Mouse (Mus musculus) heart, embryonic 13.5 days (tissue): ENCODE measurements around the gene Dcst2. TPM values are rescaled to one million over a fixed set of nuclear protein-coding genes. Genes with fewer than 3 reads are reported as not detected.

Experiments
- ATAC-seq: fragments of 200-750 bp; cut with Nextera tagmentation; 2 replicates; pipeline ENCODE4 v1.8.0; 2017; ENCODE audit warnings: moderate TSS enrichment; ENCODE audit not compliant: insufficient number of reproducible peaks, low FRiP score, low TSS enrichment; ENCODE audit errors: extremely low read depth
- H3K27ac ChIP-seq: fragments of 300-500 bp; sonication (generic); replicated peaks from 2 replicates; pipeline ENCODE4 v1.5.1; 2015; ENCODE audit warnings: moderate library complexity, mild to moderate bottlenecking, inconsistent platforms
- H3K27me3 ChIP-seq: fragments of 300-500 bp; sonication (generic); replicated peaks from 2 replicates; pipeline ENCODE4 v1.6.1; 2015; ENCODE audit warnings: mild to moderate bottlenecking, inconsistent platforms
- H3K36me3 ChIP-seq: fragments of 300-500 bp; sonication (generic); 2 replicates; pipeline ENCODE4 v1.6.1; 2015; ENCODE audit warnings: mild to moderate bottlenecking, inconsistent platforms
- H3K4me1 ChIP-seq: fragments of 300-500 bp; sonication (generic); 2 replicates; pipeline ENCODE4 v1.6.1; 2015; ENCODE audit warnings: inconsistent platforms
- H3K4me2 ChIP-seq: fragments of 300-500 bp; sonication (generic); 2 replicates; pipeline ENCODE4 v1.6.1; 2015; ENCODE audit warnings: inconsistent platforms, mild to moderate bottlenecking, moderate library complexity
- H3K4me3 ChIP-seq: fragments of 300-500 bp; sonication (generic); 2 replicates; pipeline ENCODE4 v1.5.1; 2015; ENCODE audit warnings: moderate library complexity, mild to moderate bottlenecking, inconsistent platforms
- H3K9ac ChIP-seq: fragments of 300-500 bp; sonication (generic); 2 replicates; pipeline ENCODE4 v1.6.1; 2015; ENCODE audit warnings: inconsistent platforms, mild to moderate bottlenecking, moderate library complexity
- H3K9me3 ChIP-seq: fragments of 300-500 bp; sonication (generic); 2 replicates; pipeline ENCODE4 v1.6.1; 2016; ENCODE audit warnings: inconsistent platforms
- WGBS: fragments of 180-500 bp; shearing (Covaris S2); methylation state at CpG from one replicate; pipeline ENCODE4 v1.1.7; 2015; ENCODE audit warnings: mixed read lengths; 5-methylcytosine and 5-hydroxymethylcytosine counted together
- polyA plus RNA-seq: library from polyadenylated mRNA; unstranded; fragments of >200 nt; fragmentation: Nextera tagmentation; extraction: Ambion mirVana; gene quantifications from 2 replicates; pipeline ENCODE4 v1.2.1, GENCODE M21; 2015

The Dcst2 gene
- polyA plus RNA-seq, 1 experiment from 2014 or later: not detected

- H3K9me3 ChIP-seq: no peaks in the 10 kb centered on the region
- peak overlapping the region; percentile 80 for H3K9ac ChIP-seq
- ATAC-seq: no peak
- H3K36me3 ChIP-seq: no peaks in the 10 kb centered on the region
- H3K27me3 ChIP-seq: peaks cover 84% of the 10 kb centered on the region
- peak overlapping the region; percentile 70 for H3K4me3 ChIP-seq
- no peak overlapping the region for H3K27ac ChIP-seq
- H3K4me2 ChIP-seq: peak overlapping the region; percentile 99
- peaks cover 48% of the 10 kb centered on the region for H3K4me1 ChIP-seq
- under 1% methylated on average over 41 of the region's 41 CpGs for WGBS
Measured at GRCm38 (mm10) chr3:89320581-89321182, 41.1 kb upstream of the Dcst2 start.

- H3K9me3 ChIP-seq: no peaks in the 10 kb centered on the region
- peaks cover 77% of the 10 kb centered on the region for H3K27me3 ChIP-seq
- H3K27ac ChIP-seq: no peak overlapping the region
- H3K4me1 ChIP-seq: peaks cover 40% of the 10 kb centered on the region
- peak overlapping the region; percentile 99 for H3K4me2 ChIP-seq
- peak overlapping the region; percentile 80 for H3K9ac ChIP-seq
- H3K4me3 ChIP-seq: peak overlapping the region; percentile 70
- H3K36me3 ChIP-seq: no peaks in the 10 kb centered on the region
- WGBS: under 1% methylated on average over 64 of the region's 66 CpGs
- ATAC-seq: no peak
Measured at GRCm38 (mm10) chr3:89321183-89322130, 40.3 kb upstream of the Dcst2 start.

GRCm38 (mm10) chr3:89322131-89322500 is 39.7 kb upstream of the Dcst2 start:
- peak overlapping the region; percentile 80 for H3K9ac ChIP-seq
- peaks cover 72% of the 10 kb centered on the region for H3K27me3 ChIP-seq
- ATAC-seq: no peak
- peaks cover 38% of the 10 kb centered on the region for H3K4me1 ChIP-seq
- no peaks in the 10 kb centered on the region for H3K9me3 ChIP-seq
- H3K27ac ChIP-seq: no peak overlapping the region
- 1% methylated on average over 14 of the region's 14 CpGs for WGBS
- H3K36me3 ChIP-seq: no peaks in the 10 kb centered on the region
- peak overlapping the region; percentile 70 for H3K4me3 ChIP-seq
- H3K4me2 ChIP-seq: peak overlapping the region; percentile 99

GRCm38 (mm10) chr3:89322514-89323165 is 39.1 kb upstream of the Dcst2 start, which contains the start of gene Efna3:
Gene Efna3, minus strand, starts transcription at chr3:89322965.
- H3K9me3 ChIP-seq: no peaks in the 10 kb centered on the region
- no peaks in the 10 kb centered on the region for H3K36me3 ChIP-seq
- H3K4me2 ChIP-seq: peak within 1 kb of the TSS; percentile 99
- peak within 1 kb of the TSS; percentile 80 for H3K9ac ChIP-seq
- peak; percentile 28; the same call in 1 of the 2 replicates for ATAC-seq
- peaks cover 71% of the 10 kb centered on the region for H3K27me3 ChIP-seq
- peaks cover 38% of the 10 kb centered on the region for H3K4me1 ChIP-seq
- WGBS: under 1% methylated on average over 50 of the region's 53 CpGs
- peak within 1 kb of the TSS; percentile 70 for H3K4me3 ChIP-seq
- no peak within 1 kb of the TSS for H3K27ac ChIP-seq

GRCm38 (mm10) chr3:89325882-89326281 is 35.9 kb upstream of the Dcst2 start:
- H3K27me3 ChIP-seq: peaks cover 63% of the 10 kb centered on the region
- 79% methylated on average over 8 of the region's 8 CpGs for WGBS

GRCm38 (mm10) chr3:89327371-89327870 is 34.4 kb upstream of the Dcst2 start:
- no peak overlapping the region for H3K4me3 ChIP-seq
- no peaks in the 10 kb centered on the region for H3K9me3 ChIP-seq
- WGBS: 61% methylated on average over 9 of the region's 9 CpGs
- H3K27ac ChIP-seq: no peak overlapping the region
- peaks cover 59% of the 10 kb centered on the region for H3K27me3 ChIP-seq
- no peak overlapping the region for H3K4me2 ChIP-seq
- no peaks in the 10 kb centered on the region for H3K36me3 ChIP-seq
- no peak for ATAC-seq
- H3K9ac ChIP-seq: no peak overlapping the region
- peaks cover 18% of the 10 kb centered on the region for H3K4me1 ChIP-seq

More at GRCm38 (mm10) chr3:89325882-89326281, 35.9 kb upstream of the Dcst2 start:
- no peaks in the 10 kb centered on the region for H3K36me3 ChIP-seq
- no peaks in the 10 kb centered on the region for H3K9me3 ChIP-seq
- H3K9ac ChIP-seq: no peak overlapping the region
- no peak for ATAC-seq
- no peak overlapping the region for H3K4me2 ChIP-seq
- H3K4me3 ChIP-seq: no peak overlapping the region
- peaks cover 30% of the 10 kb centered on the region for H3K4me1 ChIP-seq
- H3K27ac ChIP-seq: no peak overlapping the region

GRCm38 (mm10) chr3:89328623-89329022 is 33.2 kb upstream of the Dcst2 start:
- ATAC-seq: no peak; the same call in 1 of the 2 replicates
- H3K9me3 ChIP-seq: no peaks in the 10 kb centered on the region
- no peak overlapping the region for H3K9ac ChIP-seq
- H3K27me3 ChIP-seq: peaks cover 47% of the 10 kb centered on the region
- no peak overlapping the region for H3K4me3 ChIP-seq
- H3K27ac ChIP-seq: no peak overlapping the region
- peaks cover 9% of the 10 kb centered on the region for H3K36me3 ChIP-seq
- no peak overlapping the region for H3K4me2 ChIP-seq
- peaks cover 22% of the 10 kb centered on the region for H3K4me1 ChIP-seq
- WGBS: 20% methylated on average over 4 of the region's 4 CpGs

GRCm38 (mm10) chr3:89330346-89330745 is 31.4 kb upstream of the Dcst2 start:
- WGBS: 54% methylated on average over 3 of the region's 3 CpGs
- Histone ChIP-seq H3K36me3 (peaks cover 26% of the 10 kb centered on the region), H3K9me3 (no peaks in the 10 kb centered on the region), H3K4me3 (no peak overlapping the region), H3K4me2 (no peak overlapping the region), H3K27me3 (peaks cover 40% of the 10 kb centered on the region), H3K4me1 (peaks cover 22% of the 10 kb centered on the region), H3K9ac (no peak overlapping the region), H3K27ac (no peak overlapping the region)
- ATAC-seq: no peak

- ATAC-seq: no peak
- Histone ChIP-seq H3K27me3 (peaks cover 40% of the 10 kb centered on the region), H3K9me3 (no peaks in the 10 kb centered on the region), H3K9ac (no peak overlapping the region), H3K36me3 (peaks cover 26% of the 10 kb centered on the region), H3K4me3 (no peak overlapping the region), H3K4me2 (no peak overlapping the region), H3K27ac (no peak overlapping the region), H3K4me1 (peaks cover 26% of the 10 kb centered on the region)
- WGBS: 17% methylated on average over 10 of the region's 10 CpGs
Measured at GRCm38 (mm10) chr3:89330948-89331347, 30.8 kb upstream of the Dcst2 start.

GRCm38 (mm10) chr3:89331561-89331960 is 30.2 kb upstream of the Dcst2 start:
- peaks cover 32% of the 10 kb centered on the region for H3K4me1 ChIP-seq
- peaks cover 26% of the 10 kb centered on the region for H3K36me3 ChIP-seq
- peaks cover 40% of the 10 kb centered on the region for H3K27me3 ChIP-seq
- no peak overlapping the region for H3K9ac ChIP-seq
- no peak overlapping the region for H3K27ac ChIP-seq
- no peak for ATAC-seq
- H3K9me3 ChIP-seq: no peaks in the 10 kb centered on the region
- 60% methylated on average over 13 of the region's 13 CpGs for WGBS
- no peak overlapping the region for H3K4me2 ChIP-seq
- no peak overlapping the region for H3K4me3 ChIP-seq

- H3K27me3 ChIP-seq: peaks cover 40% of the 10 kb centered on the region
- H3K27ac ChIP-seq: no peak overlapping the region
- no peak for ATAC-seq
- no peak overlapping the region for H3K9ac ChIP-seq
- no peak overlapping the region for H3K4me3 ChIP-seq
- H3K36me3 ChIP-seq: peaks cover 26% of the 10 kb centered on the region
- H3K9me3 ChIP-seq: no peaks in the 10 kb centered on the region
- no peak overlapping the region for H3K4me2 ChIP-seq
- H3K4me1 ChIP-seq: peaks cover 36% of the 10 kb centered on the region
- WGBS: 59% methylated on average over 10 of the region's 10 CpGs
Measured at GRCm38 (mm10) chr3:89332013-89332412, 29.8 kb upstream of the Dcst2 start.
